Mouse (Mus musculus): Measurements from ENCODE around the gene Gm11444. TPM values are rescaled to one million over a fixed set of nuclear protein-coding genes. Genes with fewer than 3 reads are reported as not detected.

The Gm11444 gene
- polyA plus RNA-seq, 1 experiment from 2014 or later = not detected

Other genes starting within 250 kb of the Gm11444 start
- gene Tbx2, start 17.8 kb downstream of the Gm11444 start, polyA plus RNA-seq (2015; fragmentation: Nextera tagmentation; extraction: Ambion mirVana) = 24.6 and 25.1 TPM in 2 replicates
- gene Tbx4, start 36.1 kb upstream of the Gm11444 start, polyA plus RNA-seq (2015; fragmentation: Nextera tagmentation; extraction: Ambion mirVana) = 61.4 and 70.5 TPM in 2 replicates